Mouse (Mus musculus) right cerebral cortex, postnatal 25 days (tissue): ENCODE measurements around the gene Sqstm1.
A peak's percentile ranks its signal among the peaks of the same experiment; 100 is the strongest.

Experiments
- DNase-seq: peaks from one replicate; pipeline ENCODE4 v3.0.0; 2022

Gene Sqstm1

GRCm38 (mm10) chr11:50229252-50229910, 18.8 kb upstream of the Sqstm1 start:
- DNase-seq: no peak

GRCm38 (mm10) chr11:50228772-50229171, 18.1 kb upstream of the Sqstm1 start:
- DNase-seq: no peak

GRCm38 (mm10) chr11:50227736-50228135, 17.1 kb upstream of the Sqstm1 start:
- DNase-seq: no peak

- no peak for DNase-seq
These were observed 16.6 kb upstream of the Sqstm1 start for GRCm38 (mm10) chr11:50227226-50227625.

GRCm38 (mm10) chr11:50226406-50226805, 15.8 kb upstream of the Sqstm1 start:
- no peak for DNase-seq

- DNase-seq: peak; percentile 49
These were observed 15.2 kb upstream of the Sqstm1 start for GRCm38 (mm10) chr11:50225611-50226378.

- DNase-seq: peak; percentile 89
These were observed 14.3 kb upstream of the Sqstm1 start for GRCm38 (mm10) chr11:50224671-50225530.

- DNase-seq: peak; percentile 23
These were observed 13.4 kb upstream of the Sqstm1 start for GRCm38 (mm10) chr11:50223783-50224662.

- DNase-seq: no peak
These were observed 12.1 kb upstream of the Sqstm1 start for GRCm38 (mm10) chr11:50222559-50223276.

GRCm38 (mm10) chr11:50219833-50220232, 9.2 kb upstream of the Sqstm1 start:
- no peak for DNase-seq

GRCm38 (mm10) chr11:50217811-50218210, 7.2 kb upstream of the Sqstm1 start:
- no peak for DNase-seq

GRCm38 (mm10) chr11:50216724-50217366, 6.2 kb upstream of the Sqstm1 start:
- DNase-seq: no peak

- no peak for DNase-seq
These were observed 5.0 kb upstream of the Sqstm1 start for GRCm38 (mm10) chr11:50215633-50216032.

- no peak for DNase-seq
These were observed 4.0 kb upstream of the Sqstm1 start for GRCm38 (mm10) chr11:50214631-50215030.

GRCm38 (mm10) chr11:50212848-50213758, 2.5 kb upstream of the Sqstm1 start:
- DNase-seq: no peak

- no peak for DNase-seq
These were observed 1.6 kb upstream of the Sqstm1 start for GRCm38 (mm10) chr11:50212060-50212739.

GRCm38 (mm10) chr11:50211322-50212059, 864 bp upstream of the Sqstm1 start:
- no peak for DNase-seq

GRCm38 (mm10) chr11:50210101-50210504, 524 bp downstream of the Sqstm1 start:
- DNase-seq: peak; percentile 78

GRCm38 (mm10) chr11:50208039-50208438, 2.6 kb downstream of the Sqstm1 start:
- DNase-seq: no peak
